Mouse (Mus musculus): ENCODE measurements around the gene Glis2.

Gene Glis2

DNA sequence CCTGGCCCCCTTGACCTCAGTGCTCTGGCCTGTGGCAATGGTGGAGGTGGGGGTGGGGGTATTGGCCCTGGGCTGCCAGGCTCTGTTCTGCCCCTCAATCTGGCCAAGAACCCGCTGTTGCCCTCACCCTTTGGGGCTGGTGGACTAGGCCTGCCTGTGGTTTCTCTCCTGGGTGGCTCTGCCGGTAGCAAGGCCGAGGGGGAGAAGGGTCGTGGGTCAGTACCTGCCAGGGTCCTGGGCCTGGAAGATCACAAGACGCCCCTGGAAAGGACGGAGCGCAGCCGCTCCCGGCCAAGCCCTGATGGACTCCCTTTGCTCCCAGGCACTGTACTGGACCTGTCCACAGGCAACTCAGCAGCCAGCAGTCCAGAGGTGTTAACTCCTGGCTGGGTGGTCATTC is 19.2 kb downstream of the Glis2 start:
- TF ChIP-seq NANOG (IDR thresholded peaks at IDR 0.05; ENCODE audit: borderline replicate concordance, low read length), result no peak
- no peak for TF ChIP-seq CTCF (conservative IDR thresholded peaks at IDR 0.05; ENCODE audit: low read length)
- no peak for TF ChIP-seq POU5F1 (IDR thresholded peaks at IDR 0.05; ENCODE audit: borderline replicate concordance, low read length)
- H3K4me1 ChIP-seq (replicated peaks; ENCODE audit: low read depth, low read length), result peaks cover 78% of the 10 kb centered on the region
- no peaks in the 10 kb centered on the region for H3K9me3 ChIP-seq (ENCODE audit: low read length)

GRCm38 (mm10) chr16:4614639-4615038 is 20.1 kb downstream of the Glis2 start:
- Histone ChIP-seq H3K27me3 (ENCODE audit: insufficient read depth, low read length) (no peaks in the 10 kb centered on the region), H3K36me3 (ENCODE audit: insufficient read depth, low read length) (peaks cover 97% of the 10 kb centered on the region), H3K4me3 (replicated peaks; ENCODE audit: low read length) (no peak overlapping the region), H3K9me3 (ENCODE audit: low read length) (no peaks in the 10 kb centered on the region), H3K4me1 (replicated peaks; ENCODE audit: low read depth, low read length) (peaks cover 78% of the 10 kb centered on the region)
- TF ChIP-seq POU5F1 (IDR thresholded peaks at IDR 0.05; ENCODE audit: borderline replicate concordance, low read length) (no peak), CTCF (conservative IDR thresholded peaks at IDR 0.05; ENCODE audit: low read length) (no peak), NANOG (IDR thresholded peaks at IDR 0.05; ENCODE audit: borderline replicate concordance, low read length) (no peak)

More for the DNA sequence above, 19.2 kb downstream of the Glis2 start:
- no peak overlapping the region for H3K4me3 ChIP-seq (replicated peaks; ENCODE audit: low read length)
- no peaks in the 10 kb centered on the region for H3K27me3 ChIP-seq (ENCODE audit: insufficient read depth, low read length)
- H3K36me3 ChIP-seq (ENCODE audit: insufficient read depth, low read length), result peaks cover 99% of the 10 kb centered on the region

DNA sequence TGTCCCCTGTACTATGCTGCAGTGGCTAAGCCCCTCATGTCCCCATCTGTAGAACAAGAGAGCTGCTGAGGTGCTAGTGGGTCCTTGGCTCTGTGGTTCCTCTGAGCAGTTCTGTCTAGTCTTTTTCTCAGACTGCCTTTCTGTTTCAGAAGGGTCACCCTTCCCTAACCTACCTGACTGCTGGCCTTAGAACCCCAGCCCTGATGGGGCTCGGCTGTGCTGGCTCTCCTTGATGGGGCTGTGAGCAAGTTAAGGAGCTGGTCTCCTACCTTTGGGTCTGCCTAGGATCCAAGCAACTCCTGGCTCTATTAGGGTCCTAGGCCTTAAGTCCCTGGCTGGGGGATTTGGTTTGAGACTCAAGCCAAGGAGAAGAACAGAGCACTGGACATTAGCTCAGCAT is 20.8 kb downstream of the Glis2 start:
- Histone ChIP-seq H3K36me3 (ENCODE audit: insufficient read depth, low read length) (peaks cover 96% of the 10 kb centered on the region), H3K9me3 (ENCODE audit: low read length) (no peaks in the 10 kb centered on the region), H3K4me1 (replicated peaks; ENCODE audit: low read depth, low read length) (peaks cover 78% of the 10 kb centered on the region), H3K4me3 (replicated peaks; ENCODE audit: low read length) (no peak overlapping the region), H3K27me3 (ENCODE audit: insufficient read depth, low read length) (no peaks in the 10 kb centered on the region)
- TF ChIP-seq CTCF (conservative IDR thresholded peaks at IDR 0.05; ENCODE audit: low read length) (no peak), NANOG (IDR thresholded peaks at IDR 0.05; ENCODE audit: borderline replicate concordance, low read length) (no peak), POU5F1 (IDR thresholded peaks at IDR 0.05; ENCODE audit: borderline replicate concordance, low read length) (no peak)

- Histone ChIP-seq H3K9me3 (ENCODE audit: low read length) (no peaks in the 10 kb centered on the region), H3K27me3 (ENCODE audit: insufficient read depth, low read length) (no peaks in the 10 kb centered on the region), H3K36me3 (ENCODE audit: insufficient read depth, low read length) (peaks cover 88% of the 10 kb centered on the region), H3K4me1 (replicated peaks; ENCODE audit: low read depth, low read length) (peaks cover 77% of the 10 kb centered on the region), H3K4me3 (replicated peaks; ENCODE audit: low read length) (no peak overlapping the region)
- TF ChIP-seq NANOG (IDR thresholded peaks at IDR 0.05; ENCODE audit: borderline replicate concordance, low read length) (no peak), CTCF (conservative IDR thresholded peaks at IDR 0.05; ENCODE audit: low read length) (no peak), POU5F1 (IDR thresholded peaks at IDR 0.05; ENCODE audit: borderline replicate concordance, low read length) (no peak)
Measured at GRCm38 (mm10) chr16:4616829-4617228, 22.3 kb downstream of the Glis2 start.

GRCm38 (mm10) chr16:4624074-4624473 is 29.6 kb downstream of the Glis2 start:
- Histone ChIP-seq H3K4me3 (replicated peaks; ENCODE audit: low read length) (peak overlapping the region; percentile 92), H3K9me3 (ENCODE audit: low read length) (no peaks in the 10 kb centered on the region), H3K36me3 (ENCODE audit: insufficient read depth, low read length) (peaks cover 58% of the 10 kb centered on the region), H3K4me1 (replicated peaks; ENCODE audit: low read depth, low read length) (peaks cover 82% of the 10 kb centered on the region), H3K27me3 (ENCODE audit: insufficient read depth, low read length) (no peaks in the 10 kb centered on the region)
- no peak for TF ChIP-seq POU5F1 (IDR thresholded peaks at IDR 0.05; ENCODE audit: borderline replicate concordance, low read length)
- TF ChIP-seq CTCF (conservative IDR thresholded peaks at IDR 0.05; ENCODE audit: low read length), result no peak
- TF ChIP-seq NANOG (IDR thresholded peaks at IDR 0.05; ENCODE audit: borderline replicate concordance, low read length), result no peak

DNA sequence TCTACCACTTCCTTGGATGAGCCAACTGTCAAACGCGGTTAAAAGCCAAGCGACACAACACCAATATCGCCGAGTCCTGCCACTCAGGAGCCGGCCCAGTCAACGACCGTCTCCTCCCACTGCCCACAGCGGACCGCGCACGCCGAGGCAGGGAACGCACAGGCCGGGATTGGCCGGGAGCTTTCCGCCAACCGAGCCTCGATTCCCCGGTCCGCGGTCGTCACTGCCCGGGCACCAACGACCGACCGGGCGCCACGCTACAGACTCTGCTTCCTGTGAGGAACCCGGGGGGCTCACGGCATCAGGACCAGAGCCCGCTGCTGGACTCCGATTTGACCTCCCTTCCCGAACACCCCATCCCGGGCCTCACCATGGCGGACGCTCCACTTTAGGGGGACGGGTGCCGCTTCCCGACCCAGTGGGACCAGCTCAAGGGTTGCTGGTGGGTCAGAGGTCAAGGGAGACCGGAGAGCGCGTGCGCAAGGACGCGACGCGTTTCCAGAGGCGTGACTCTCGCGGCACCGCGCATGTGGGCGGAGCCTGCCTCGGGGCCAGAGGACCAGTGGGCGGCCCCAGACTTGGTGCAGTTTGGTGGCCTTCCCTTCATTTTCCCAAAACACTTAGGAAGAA is 30.1 kb downstream of the Glis2 start, which contains the start of gene Pam16:
Gene Pam16, minus strand, starts transcription at position 508 of the 630 bp plus-strand sequence.
- H3K4me1 ChIP-seq (replicated peaks; ENCODE audit: low read depth, low read length), result peaks cover 82% of the 10 kb centered on the region
- TF ChIP-seq CTCF (conservative IDR thresholded peaks at IDR 0.05; ENCODE audit: low read length) (no peak), POU5F1 (IDR thresholded peaks at IDR 0.05; ENCODE audit: borderline replicate concordance, low read length) (no peak), NANOG (IDR thresholded peaks at IDR 0.05; ENCODE audit: borderline replicate concordance, low read length) (no peak)
- peak within 1 kb of the TSS; percentile 92 for H3K4me3 ChIP-seq (replicated peaks; ENCODE audit: low read length)

DNA sequence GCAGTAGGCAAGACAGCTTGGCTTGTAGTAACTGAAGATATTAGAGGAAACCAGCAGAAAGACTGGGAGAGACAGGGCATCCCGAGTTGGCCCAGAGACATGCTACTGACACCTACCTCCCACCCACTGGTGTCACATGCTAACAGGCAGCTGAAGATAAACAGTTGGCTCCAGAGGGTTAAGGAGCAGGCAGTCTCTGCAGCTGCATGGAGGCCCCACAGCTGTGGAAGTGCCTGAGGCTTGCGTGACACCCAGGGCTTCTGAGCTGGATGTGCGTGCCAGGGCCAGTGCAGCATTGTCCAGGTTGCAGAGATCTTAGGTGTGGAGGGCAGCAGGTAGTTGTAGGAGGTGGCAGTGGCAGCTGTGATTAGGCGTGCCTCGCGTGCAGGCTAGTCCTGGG is 32.6 kb downstream of the Glis2 start:
- peaks cover 68% of the 10 kb centered on the region for H3K36me3 ChIP-seq (ENCODE audit: insufficient read depth, low read length)
- peaks cover 78% of the 10 kb centered on the region for H3K4me1 ChIP-seq (replicated peaks; ENCODE audit: low read depth, low read length)
- no peaks in the 10 kb centered on the region for H3K27me3 ChIP-seq (ENCODE audit: insufficient read depth, low read length)
- no peak for TF ChIP-seq CTCF (conservative IDR thresholded peaks at IDR 0.05; ENCODE audit: low read length)
- TF ChIP-seq POU5F1 (IDR thresholded peaks at IDR 0.05; ENCODE audit: borderline replicate concordance, low read length), result no peak
- TF ChIP-seq NANOG (IDR thresholded peaks at IDR 0.05; ENCODE audit: borderline replicate concordance, low read length), result no peak
- H3K4me3 ChIP-seq (replicated peaks; ENCODE audit: low read length), result no peak overlapping the region
- no peaks in the 10 kb centered on the region for H3K9me3 ChIP-seq (ENCODE audit: low read length)

More for the DNA sequence above, 30.1 kb downstream of the Glis2 start, which contains the start of gene Pam16:
- Histone ChIP-seq H3K27me3 (ENCODE audit: insufficient read depth, low read length) (no peaks in the 10 kb centered on the region), H3K9me3 (ENCODE audit: low read length) (no peaks in the 10 kb centered on the region), H3K36me3 (ENCODE audit: insufficient read depth, low read length) (peaks cover 62% of the 10 kb centered on the region)

GRCm38 (mm10) chr16:4628898-4629419 is 34.4 kb downstream of the Glis2 start:
- Histone ChIP-seq H3K4me3 (replicated peaks; ENCODE audit: low read length) (no peak overlapping the region), H3K9me3 (ENCODE audit: low read length) (no peaks in the 10 kb centered on the region), H3K4me1 (replicated peaks; ENCODE audit: low read depth, low read length) (peaks cover 78% of the 10 kb centered on the region), H3K36me3 (ENCODE audit: insufficient read depth, low read length) (peaks cover 64% of the 10 kb centered on the region), H3K27me3 (ENCODE audit: insufficient read depth, low read length) (no peaks in the 10 kb centered on the region)
- TF ChIP-seq NANOG (IDR thresholded peaks at IDR 0.05; ENCODE audit: borderline replicate concordance, low read length), result no peak
- TF ChIP-seq CTCF (conservative IDR thresholded peaks at IDR 0.05; ENCODE audit: low read length), result no peak
- TF ChIP-seq POU5F1 (IDR thresholded peaks at IDR 0.05; ENCODE audit: borderline replicate concordance, low read length), result no peak
